Mouse (Mus musculus): ENCODE results near the gene Exo5. TPM values are rescaled to one million over a fixed set of nuclear protein-coding genes. Genes with fewer than 3 reads are reported as not detected.

The Exo5 gene
- polyA plus RNA-seq, 1 experiment: 9.4 TPM

DNA sequence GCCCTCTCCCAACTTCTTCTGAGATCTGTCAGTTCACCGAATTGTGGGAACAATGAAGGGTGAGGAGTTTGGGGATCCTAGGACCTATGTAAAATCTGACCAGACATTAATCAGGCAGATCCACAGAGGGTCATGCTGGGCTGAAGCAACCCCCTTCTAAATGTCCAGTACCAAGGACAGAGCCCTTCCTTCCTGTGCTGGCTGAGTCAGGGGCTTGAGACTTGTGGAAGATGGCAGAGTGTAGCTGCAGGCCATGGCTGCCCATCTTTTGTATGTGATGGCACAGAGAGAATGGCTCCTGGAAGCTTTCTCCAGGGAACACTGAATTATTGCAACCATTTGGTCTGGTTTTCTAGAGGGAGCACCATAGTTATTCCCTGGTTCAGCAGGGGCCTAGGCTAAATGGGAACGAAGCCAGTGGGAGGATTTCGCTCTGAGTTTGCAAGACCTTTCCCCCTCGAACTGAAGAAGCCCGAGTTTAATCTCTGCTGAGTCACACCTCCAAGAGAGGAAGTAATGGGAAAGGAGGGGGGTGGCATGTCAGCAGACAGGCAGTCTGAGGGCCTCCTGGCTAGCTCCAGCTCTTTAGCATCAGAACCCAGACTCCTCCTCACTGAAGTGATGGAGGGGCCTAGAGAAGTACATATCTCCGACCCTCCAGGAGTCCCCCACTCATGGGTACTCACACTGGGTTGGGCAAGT lies 43.9 kb downstream of the Exo5 start:
- H3K27ac ChIP-seq (ENCODE audit: insufficient read depth, low read length): no peak overlapping the region
- peaks cover 32% of the 10 kb centered on the region for H3K4me1 ChIP-seq (ENCODE audit: control insufficient read depth, insufficient read depth, low read length)
- H3K27me3 ChIP-seq (ENCODE audit: control insufficient read depth, insufficient read depth, low read length): no peaks in the 10 kb centered on the region
- TF ChIP-seq POLR2A (IDR thresholded peaks at IDR 0.05; ENCODE audit: borderline replicate concordance, insufficient read depth, low read length): no peak
- no peak for TF ChIP-seq CTCF (IDR thresholded peaks at IDR 0.05; ENCODE audit: borderline replicate concordance, insufficient read depth, low read depth, low read length)
- DNase-seq: no peak
- WGBS: 51% methylated on average over 6 of the region's 6 CpGs
- H3K4me3 ChIP-seq (replicated peaks; ENCODE audit: insufficient read depth, low read depth, low read length): no peak overlapping the region

GRCm38 (mm10) chr4:120879386-120879785 lies 45.4 kb downstream of the Exo5 start:
- no peak for DNase-seq
- Histone ChIP-seq H3K27ac (ENCODE audit: insufficient read depth, low read length) (no peak overlapping the region), H3K4me1 (ENCODE audit: control insufficient read depth, insufficient read depth, low read length) (peaks cover 30% of the 10 kb centered on the region), H3K4me3 (replicated peaks; ENCODE audit: insufficient read depth, low read depth, low read length) (no peak overlapping the region), H3K27me3 (ENCODE audit: control insufficient read depth, insufficient read depth, low read length) (no peaks in the 10 kb centered on the region)
- TF ChIP-seq POLR2A (IDR thresholded peaks at IDR 0.05; ENCODE audit: borderline replicate concordance, insufficient read depth, low read length) (no peak), CTCF (IDR thresholded peaks at IDR 0.05; ENCODE audit: borderline replicate concordance, insufficient read depth, low read depth, low read length) (no peak)
- WGBS: 54% methylated on average over 4 of the region's 4 CpGs

- Histone ChIP-seq H3K27me3 (ENCODE audit: control insufficient read depth, insufficient read depth, low read length) (no peaks in the 10 kb centered on the region), H3K4me1 (ENCODE audit: control insufficient read depth, insufficient read depth, low read length) (peaks cover 31% of the 10 kb centered on the region), H3K4me3 (replicated peaks; ENCODE audit: insufficient read depth, low read depth, low read length) (no peak overlapping the region), H3K27ac (ENCODE audit: insufficient read depth, low read length) (no peak overlapping the region)
- WGBS: 46% methylated on average over 3 of the region's 3 CpGs
- DNase-seq: no peak
- no peak for TF ChIP-seq CTCF (IDR thresholded peaks at IDR 0.05; ENCODE audit: borderline replicate concordance, insufficient read depth, low read depth, low read length)
These were observed 46.1 kb downstream of the Exo5 start for GRCm38 (mm10) chr4:120878728-120879127.

- Histone ChIP-seq H3K4me1 (ENCODE audit: control insufficient read depth, insufficient read depth, low read length) (peaks cover 45% of the 10 kb centered on the region), H3K4me3 (replicated peaks; ENCODE audit: insufficient read depth, low read depth, low read length) (no peak overlapping the region), H3K27me3 (ENCODE audit: control insufficient read depth, insufficient read depth, low read length) (no peaks in the 10 kb centered on the region), H3K27ac (ENCODE audit: insufficient read depth, low read length) (no peak overlapping the region)
- 25% methylated on average over 3 of the region's 3 CpGs for WGBS
- 0 out of 2 replicates have a peak, but pooled peaks have one; percentile 5 for TF ChIP-seq CTCF (IDR thresholded peaks at IDR 0.05; ENCODE audit: borderline replicate concordance, insufficient read depth, low read depth, low read length)
- no peak for TF ChIP-seq POLR2A (IDR thresholded peaks at IDR 0.05; ENCODE audit: borderline replicate concordance, insufficient read depth, low read length)
- peak; percentile 46 to 60 for DNase-seq
These were observed 48.9 kb downstream of the Exo5 start for GRCm38 (mm10) chr4:120875961-120876360.

Other genes with a start within 250 kb of the Exo5 start
- gene Kcnq4, start 176.4 kb downstream of the Exo5 start, polyA plus RNA-seq (2012; rRNA removed): 12.4 and 15.2 TPM in 2 replicates
- gene Nfyc, start 93.4 kb downstream of the Exo5 start, polyA plus RNA-seq (2012; rRNA removed): 150 and 172 TPM in 2 replicates
- gene Rims3, start 70.2 kb downstream of the Exo5 start, polyA plus RNA-seq (2012; rRNA removed): 104 and 118 TPM in 2 replicates
- 1.9 and 3.1 TPM in 2 replicates for gene Zfp69, start 26.7 kb upstream of the Exo5 start, polyA plus RNA-seq (2012; rRNA removed)
- gene Smap2, start 92.2 kb upstream of the Exo5 start, polyA plus RNA-seq (2012; rRNA removed): 82.0 and 90.6 TPM in 2 replicates
- 10.0 and 11.1 TPM in 2 replicates for gene Col9a2, start 114.4 kb upstream of the Exo5 start, polyA plus RNA-seq (2012; rRNA removed)
- gene Zmpste24, start 173.2 kb upstream of the Exo5 start, polyA plus RNA-seq (2012; rRNA removed): 24.5 and 25.3 TPM in 2 replicates
- 0.16 TPM in 2 replicates for gene Tmco2, start 184.2 kb upstream of the Exo5 start, polyA plus RNA-seq (2012; rRNA removed)